Mouse (Mus musculus) embryonic facial prominence, embryonic 15.5 days (tissue): ENCODE measurements at regions not wholly inside any gene's neighbourhood (a gene's known extent, or its start where the extent isn't known, plus 50 kb on each side); places are given as distances from the start of the nearest gene placed in this dataset.
A peak's percentile ranks its signal among the peaks of the same experiment; 100 is the strongest.
"Not testable (repeated sequence)": the region's sequence is repeated elsewhere in the genome, so short reads cannot be mapped to it uniquely, and the experiment has no call there.

Source experiments
- ATAC-seq: fragments of 200-750 bp; cut with Nextera tagmentation; 2 replicates; pipeline ENCODE4 v1.8.0; 2017; ENCODE audit warnings: low read depth, moderate TSS enrichment; ENCODE audit not compliant: insufficient number of reproducible peaks, low FRiP score, low TSS enrichment
- H3K27ac ChIP-seq: fragments of 300-500 bp; sonication (generic); replicated peaks from 2 replicates; pipeline ENCODE4 v1.5.1; 2015; ENCODE audit warnings: mild to moderate bottlenecking, inconsistent platforms
- H3K27me3 ChIP-seq: fragments of 300-500 bp; sonication (generic); 2 replicates; pipeline ENCODE4 v1.6.1; 2015; ENCODE audit warnings: inconsistent platforms
- H3K36me3 ChIP-seq: fragments of 300-500 bp; sonication (generic); 2 replicates; pipeline ENCODE4 v1.6.1; 2015; ENCODE audit warnings: mild to moderate bottlenecking, inconsistent platforms
- H3K4me1 ChIP-seq: fragments of 300-500 bp; sonication (generic); 2 replicates; pipeline ENCODE4 v1.6.1; 2015; ENCODE audit warnings: inconsistent platforms
- H3K4me2 ChIP-seq: fragments of 300-500 bp; sonication (generic); replicated peaks from 2 replicates; pipeline ENCODE4 v1.6.1; 2015; ENCODE audit warnings: mild to moderate bottlenecking, inconsistent platforms
- H3K4me3 ChIP-seq: fragments of 300-500 bp; sonication (generic); replicated peaks from 2 replicates; pipeline ENCODE4 v1.5.1; 2015; ENCODE audit warnings: mild to moderate bottlenecking, inconsistent platforms
- H3K9ac ChIP-seq: fragments of 300-500 bp; sonication (generic); 2 replicates; pipeline ENCODE4 v1.6.1; 2015; ENCODE audit warnings: inconsistent platforms
- H3K9me3 ChIP-seq: fragments of 300-500 bp; sonication (generic); replicated peaks from 2 replicates; pipeline ENCODE4 v1.6.1; 2016; ENCODE audit warnings: inconsistent platforms
- WGBS: fragments of 180-500 bp; shearing (Covaris S2); methylation state at CpG from one replicate; pipeline ENCODE4 v1.1.7; 2015; 5-methylcytosine and 5-hydroxymethylcytosine counted together

DNA sequence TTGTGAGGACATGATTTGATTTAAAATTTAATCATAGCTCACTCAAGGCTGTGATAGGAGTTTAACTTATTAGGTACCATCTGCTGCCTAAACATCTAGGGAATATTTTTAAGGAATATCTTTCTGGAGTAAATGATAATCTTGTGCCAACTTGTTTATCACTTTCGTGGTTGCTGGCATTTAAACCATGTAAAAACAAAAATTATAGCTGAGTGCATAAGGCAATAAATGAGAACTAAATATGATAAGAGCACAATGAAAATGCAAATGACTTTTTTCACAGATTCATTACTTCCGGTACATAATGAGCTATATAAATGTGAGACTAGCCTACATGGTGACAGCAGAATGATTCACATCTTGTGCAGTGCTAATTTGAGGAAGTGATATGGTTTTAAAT, 221.8 kb upstream of the Tmprss15 start:
- Histone ChIP-seq H3K27me3 (no peaks in the 10 kb centered on the region), H3K4me2 (no peak overlapping the region), H3K27ac (no peak overlapping the region), H3K4me1 (no peaks in the 10 kb centered on the region), H3K9ac (no peak overlapping the region), H3K36me3 (no peaks in the 10 kb centered on the region), H3K4me3 (no peak overlapping the region), H3K9me3 (no peaks in the 10 kb centered on the region)
- no peak for ATAC-seq
- WGBS, result 67% methylated on average over 2 of the region's 2 CpGs

DNA sequence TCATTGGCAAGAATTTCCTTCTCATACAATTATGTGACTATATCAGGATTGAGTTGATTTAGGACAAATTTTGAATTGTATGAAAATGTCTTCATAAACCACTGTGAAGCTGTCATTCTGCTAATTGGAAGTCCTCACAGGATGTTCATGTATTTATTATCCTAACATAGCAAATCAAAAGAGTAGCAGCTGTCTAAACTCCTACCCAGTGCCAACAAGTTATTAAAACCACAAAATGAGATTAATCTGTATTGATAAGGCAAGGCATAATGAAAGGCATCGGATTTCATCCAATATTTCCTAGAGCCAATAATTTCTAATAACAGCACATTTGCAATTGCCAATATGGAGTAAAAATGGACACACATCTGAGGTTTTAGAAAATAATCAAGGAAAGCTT, 217.6 kb upstream of the Tmprss15 start:
- Histone ChIP-seq H3K9me3 (no peaks in the 10 kb centered on the region), H3K27me3 (no peaks in the 10 kb centered on the region), H3K27ac (no peak overlapping the region), H3K36me3 (no peaks in the 10 kb centered on the region), H3K9ac (no peak overlapping the region), H3K4me2 (no peak overlapping the region), H3K4me3 (no peak overlapping the region), H3K4me1 (no peaks in the 10 kb centered on the region)
- no peak for ATAC-seq
- 82% methylated on average over 1 of the region's 1 CpGs for WGBS

DNA sequence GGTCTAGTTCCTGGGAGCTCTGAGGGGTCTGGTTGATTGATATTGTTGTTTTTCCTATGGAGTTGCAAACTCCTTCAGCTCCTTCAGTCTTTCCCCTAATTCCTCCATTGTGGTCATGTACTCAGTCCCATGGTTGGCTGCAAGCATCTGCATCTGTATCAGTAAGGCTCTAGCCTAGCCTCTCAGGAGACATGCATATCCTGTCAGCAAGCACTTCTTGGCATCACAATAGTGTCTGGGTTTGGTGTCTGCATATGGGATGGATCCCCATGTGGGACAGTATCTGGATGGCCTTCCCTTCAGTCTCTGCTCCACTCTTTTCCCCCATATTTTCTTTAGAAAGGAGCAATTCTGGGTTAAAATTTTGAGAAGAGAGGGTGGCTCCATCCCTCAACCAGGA, 205.7 kb upstream of the Tmprss15 start:
- H3K4me2 ChIP-seq, H3K4me1 ChIP-seq, H3K36me3 ChIP-seq, H3K9me3 ChIP-seq, H3K27ac ChIP-seq, ATAC-seq, H3K9ac ChIP-seq, H3K4me3 ChIP-seq, H3K27me3 ChIP-seq: not testable (repeated sequence)

DNA sequence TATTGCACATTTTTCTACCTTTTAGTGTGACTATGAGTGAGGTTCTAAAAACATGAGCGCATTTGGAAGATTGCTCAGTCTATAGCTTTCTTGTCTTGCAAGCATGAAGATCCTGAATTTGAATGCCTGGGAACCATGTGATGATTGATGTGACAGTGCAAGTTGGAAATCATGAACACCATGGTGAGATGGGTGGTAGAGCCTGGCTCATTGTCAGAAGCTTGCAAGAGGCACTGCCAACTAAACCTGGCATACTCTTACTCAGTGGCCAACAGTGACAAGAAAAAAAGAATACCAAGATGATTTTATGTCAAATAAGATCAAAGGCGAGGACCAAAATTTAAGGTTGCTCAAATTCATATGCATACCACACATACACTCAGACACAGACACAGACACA, 188.1 kb upstream of the Tmprss15 start:
- Histone ChIP-seq H3K27me3 (no peaks in the 10 kb centered on the region), H3K36me3 (no peaks in the 10 kb centered on the region), H3K27ac (no peak overlapping the region), H3K4me3 (no peak overlapping the region), H3K4me1 (no peaks in the 10 kb centered on the region), H3K9me3 (no peaks in the 10 kb centered on the region), H3K4me2 (no peak overlapping the region), H3K9ac (no peak overlapping the region)
- ATAC-seq, result no peak
- 93% methylated on average over 2 of the region's 2 CpGs for WGBS

DNA sequence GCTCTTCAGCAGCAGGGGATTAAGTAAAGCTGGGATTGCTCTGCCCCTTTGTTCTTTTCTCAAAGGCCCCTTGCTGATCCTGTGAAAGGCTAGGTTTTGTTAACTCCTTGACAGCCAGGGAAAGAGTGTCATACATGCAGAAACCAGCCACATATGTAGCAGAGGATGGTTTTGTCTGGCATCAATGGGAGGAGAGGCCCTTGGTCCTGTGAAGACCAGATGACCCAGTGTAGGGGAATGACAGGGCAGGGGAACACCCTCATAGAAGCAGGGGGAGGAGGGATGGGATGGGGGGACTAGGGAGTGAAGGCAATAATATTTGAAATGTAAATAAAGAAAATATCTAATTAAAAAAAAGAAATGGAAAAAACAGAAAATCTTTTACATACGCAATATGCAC, 165.6 kb upstream of the Tmprss15 start:
- Histone ChIP-seq H3K4me3 (no peak overlapping the region), H3K4me2 (no peak overlapping the region), H3K9me3 (no peaks in the 10 kb centered on the region), H3K9ac (no peak overlapping the region), H3K27me3 (no peaks in the 10 kb centered on the region), H3K36me3 (no peaks in the 10 kb centered on the region), H3K27ac (no peak overlapping the region), H3K4me1 (no peaks in the 10 kb centered on the region)
- ATAC-seq, result no peak
- 96% methylated on average over 1 of the region's 1 CpGs for WGBS

DNA sequence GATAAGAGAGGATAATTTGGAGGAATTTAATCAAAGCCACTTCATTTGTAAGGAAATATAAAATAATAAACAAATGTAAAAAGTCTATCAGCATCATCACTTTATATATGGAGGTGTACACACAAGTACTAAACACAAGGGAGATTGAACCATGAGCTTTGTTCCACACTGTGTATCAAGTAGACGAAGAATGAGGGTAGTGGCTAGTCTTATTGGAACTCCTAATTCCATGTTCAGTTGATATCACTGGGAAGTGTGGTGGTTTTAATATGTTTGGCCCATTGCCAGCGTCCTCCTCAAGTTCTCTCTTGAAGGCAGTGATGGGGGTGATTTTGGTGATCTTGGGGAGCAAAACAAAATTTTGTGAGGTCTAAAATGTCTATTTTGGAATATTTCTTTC, 165.2 kb upstream of the Tmprss15 start:
- Histone ChIP-seq H3K27ac (no peak overlapping the region), H3K9me3 (no peaks in the 10 kb centered on the region), H3K36me3 (no peaks in the 10 kb centered on the region), H3K27me3 (no peaks in the 10 kb centered on the region), H3K4me1 (no peaks in the 10 kb centered on the region), H3K4me2 (no peak overlapping the region), H3K9ac (no peak overlapping the region), H3K4me3 (no peak overlapping the region)
- WGBS, result 41% methylated on average over 2 of the region's 2 CpGs
- no peak for ATAC-seq

DNA sequence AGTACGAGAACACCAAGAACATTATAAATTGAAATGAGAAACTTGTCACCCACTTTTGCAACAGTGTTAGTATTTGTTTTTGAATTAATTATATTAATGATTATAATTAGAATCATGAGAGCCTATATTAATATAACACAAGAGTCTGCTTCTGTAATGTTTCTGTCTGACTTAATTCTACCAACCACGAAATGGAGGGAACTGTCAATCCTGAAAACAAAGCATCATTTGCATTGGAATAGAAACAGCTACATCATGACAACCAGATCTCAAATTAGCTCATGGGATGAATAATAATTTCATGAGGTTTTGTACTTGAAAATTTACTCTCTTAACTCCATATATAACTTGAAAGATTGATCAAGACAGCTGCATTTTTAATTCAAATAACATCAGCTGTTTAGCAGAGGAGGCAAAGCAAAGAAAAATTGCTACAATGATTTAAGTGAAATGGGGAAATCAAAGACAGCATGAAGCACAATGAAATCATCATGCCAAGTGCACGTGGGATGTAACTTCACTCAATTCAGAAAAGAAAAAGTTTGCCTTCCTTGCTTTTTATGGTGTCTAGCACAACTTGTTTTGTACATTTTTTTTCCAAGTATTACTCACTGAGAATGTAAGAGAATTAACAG, 150.1 kb upstream of the Tmprss15 start:
- Histone ChIP-seq H3K36me3 (no peaks in the 10 kb centered on the region), H3K4me1 (no peaks in the 10 kb centered on the region), H3K9ac (no peak overlapping the region), H3K27me3 (no peaks in the 10 kb centered on the region), H3K27ac (no peak overlapping the region), H3K4me2 (no peak overlapping the region), H3K9me3 (no peaks in the 10 kb centered on the region), H3K4me3 (no peak overlapping the region)
- no peak for ATAC-seq
- WGBS, result 58% methylated on average over 3 of the region's 3 CpGs

DNA sequence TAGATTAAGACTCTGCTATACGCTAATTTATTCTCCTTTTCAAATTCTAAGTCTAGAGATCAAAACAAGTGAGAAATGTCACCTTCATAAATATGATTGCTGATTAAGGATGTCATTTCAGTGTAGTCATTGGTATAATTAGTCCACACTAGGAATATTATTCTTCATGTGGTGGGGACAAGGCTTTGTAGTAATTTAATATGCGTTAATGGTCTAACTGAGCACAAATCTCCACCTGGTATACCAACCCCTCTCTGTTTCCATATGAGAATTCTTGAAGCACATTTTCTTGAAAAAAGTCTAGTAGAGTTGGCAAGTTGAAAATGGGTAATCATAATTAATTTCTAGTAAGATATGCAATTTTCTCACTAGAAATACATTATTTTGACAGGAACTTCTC, 149.3 kb upstream of the Tmprss15 start:
- H3K27ac ChIP-seq, result no peak overlapping the region
- ATAC-seq, result no peak
- 88% methylated on average over 2 of the region's 2 CpGs for WGBS
- H3K4me2 ChIP-seq, result no peak overlapping the region
- no peaks in the 10 kb centered on the region for H3K27me3 ChIP-seq
- no peaks in the 10 kb centered on the region for H3K9me3 ChIP-seq
- H3K4me1 ChIP-seq, result no peaks in the 10 kb centered on the region
- no peaks in the 10 kb centered on the region for H3K36me3 ChIP-seq
- H3K4me3 ChIP-seq, result no peak overlapping the region
- no peak overlapping the region for H3K9ac ChIP-seq

DNA sequence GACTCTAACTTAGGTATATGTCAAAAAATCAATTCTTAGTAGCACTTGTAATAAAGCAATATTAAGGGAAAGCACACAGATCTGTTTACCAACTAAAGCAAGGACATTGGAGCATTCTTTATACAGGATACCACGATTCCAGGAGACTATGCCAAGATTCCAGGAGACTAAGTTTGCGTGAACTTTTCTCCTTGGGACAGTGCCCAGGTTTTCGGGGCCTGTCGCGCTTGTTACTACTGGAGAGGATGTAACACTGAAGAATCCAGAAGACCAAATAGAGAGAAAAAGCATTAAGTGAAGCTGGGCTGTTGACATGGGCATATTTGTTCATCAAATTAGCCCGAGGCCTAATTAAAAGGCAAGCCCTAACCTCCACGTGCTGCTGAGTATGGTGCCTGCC, 100.3 kb upstream of the Tmprss15 start:
- H3K9ac ChIP-seq, result no peak overlapping the region
- H3K4me1 ChIP-seq, result no peaks in the 10 kb centered on the region
- no peaks in the 10 kb centered on the region for H3K9me3 ChIP-seq
- H3K27ac ChIP-seq, result no peak overlapping the region
- no peak overlapping the region for H3K4me2 ChIP-seq
- H3K4me3 ChIP-seq, result no peak overlapping the region
- 54% methylated on average over 7 of the region's 7 CpGs for WGBS
- H3K36me3 ChIP-seq, result no peaks in the 10 kb centered on the region
- no peaks in the 10 kb centered on the region for H3K27me3 ChIP-seq
- no peak for ATAC-seq

DNA sequence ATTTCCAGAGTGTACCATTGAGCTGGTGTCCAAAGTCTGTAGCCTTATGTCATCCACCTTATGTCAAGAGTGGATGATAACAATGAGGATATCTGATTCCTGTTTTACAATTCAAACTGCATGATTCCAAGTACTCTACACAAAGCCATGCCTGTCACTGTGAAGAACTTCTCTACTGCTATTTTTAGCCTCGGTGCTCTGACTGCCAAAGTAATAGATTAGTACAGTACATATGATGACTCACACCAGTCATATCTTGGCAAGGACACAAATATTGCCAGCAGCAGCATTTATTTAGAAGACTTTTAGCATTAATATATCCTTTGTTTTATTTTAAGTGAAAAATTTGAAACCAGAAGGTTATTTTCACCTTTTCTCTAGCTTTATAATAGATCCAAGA, 95.6 kb upstream of the Tmprss15 start:
- H3K4me1 ChIP-seq, result no peaks in the 10 kb centered on the region
- WGBS, result 44% methylated on average over 1 of the region's 1 CpGs
- no peak overlapping the region for H3K4me3 ChIP-seq
- H3K27me3 ChIP-seq, result no peaks in the 10 kb centered on the region
- no peak overlapping the region for H3K4me2 ChIP-seq
- no peak overlapping the region for H3K9ac ChIP-seq
- no peaks in the 10 kb centered on the region for H3K9me3 ChIP-seq
- H3K27ac ChIP-seq, result no peak overlapping the region
- no peak for ATAC-seq
- H3K36me3 ChIP-seq, result no peaks in the 10 kb centered on the region

DNA sequence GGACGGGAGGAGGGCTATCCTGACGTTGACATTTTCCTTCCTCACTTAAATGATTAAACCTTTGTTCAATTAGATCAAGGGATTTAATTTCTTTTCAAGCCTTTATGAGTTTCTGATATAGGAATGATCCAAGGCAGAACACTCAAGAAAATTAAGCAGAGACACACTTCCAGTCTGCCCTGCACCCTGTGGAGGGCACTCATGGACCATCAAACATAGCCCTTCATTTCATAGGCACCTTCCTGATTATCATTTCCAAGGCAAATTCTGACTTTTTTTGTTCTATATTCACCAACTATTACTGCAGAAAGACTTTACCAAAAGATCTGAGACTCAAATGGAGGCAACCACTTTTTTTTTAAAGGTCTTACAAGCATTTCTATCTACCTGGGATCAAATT, 91.6 kb upstream of the Tmprss15 start:
- Histone ChIP-seq H3K9me3 (no peaks in the 10 kb centered on the region), H3K36me3 (no peaks in the 10 kb centered on the region), H3K27me3 (no peaks in the 10 kb centered on the region), H3K9ac (no peak overlapping the region), H3K27ac (no peak overlapping the region), H3K4me1 (no peaks in the 10 kb centered on the region), H3K4me3 (no peak overlapping the region), H3K4me2 (no peak overlapping the region)
- WGBS, result 51% methylated on average over 2 of the region's 2 CpGs
- no peak for ATAC-seq

DNA sequence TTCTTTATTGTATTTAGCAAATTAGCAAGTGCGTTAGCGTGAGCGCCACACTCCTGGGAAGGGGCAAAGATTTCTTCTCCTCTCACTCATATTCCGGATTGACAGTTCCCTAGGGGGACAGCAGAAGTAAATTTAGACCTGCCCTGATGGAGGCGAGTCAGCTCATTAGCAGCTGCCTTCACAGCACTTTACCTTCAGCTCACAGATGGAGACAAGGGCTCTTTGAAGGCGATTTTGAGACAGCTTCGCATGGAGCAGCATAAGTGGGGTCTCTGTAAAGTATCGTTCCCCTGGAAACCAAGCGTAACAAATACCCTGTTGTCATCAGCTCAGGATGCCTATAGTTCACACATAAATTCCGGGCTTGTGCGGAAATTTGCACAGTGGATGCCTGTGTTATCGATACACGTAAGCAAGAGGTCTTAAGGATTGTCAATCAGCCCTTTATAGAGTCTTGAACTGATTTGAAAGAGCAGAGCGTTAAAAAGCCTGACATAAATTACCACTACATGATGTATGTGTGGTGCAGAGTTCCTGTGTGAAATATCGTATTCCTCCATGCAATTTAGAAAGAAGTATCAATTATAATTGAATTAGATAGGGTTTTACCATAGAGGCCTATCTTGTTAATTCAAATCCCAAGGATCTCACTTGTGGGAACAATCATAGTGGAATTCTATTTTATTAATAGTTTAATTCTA, 86.6 kb upstream of the Tmprss15 start:
- no peak for ATAC-seq
- H3K4me2 ChIP-seq, result peak overlapping the region; percentile 30
- H3K36me3 ChIP-seq, result no peaks in the 10 kb centered on the region
- H3K9me3 ChIP-seq, result no peaks in the 10 kb centered on the region
- H3K27me3 ChIP-seq, result no peaks in the 10 kb centered on the region
- H3K4me3 ChIP-seq, result no peak overlapping the region
- no peaks in the 10 kb centered on the region for H3K4me1 ChIP-seq
- H3K27ac ChIP-seq, result no peak overlapping the region
- no peak overlapping the region for H3K9ac ChIP-seq
- 24% methylated on average over 15 of the region's 15 CpGs for WGBS
